Mouse (Mus musculus) myocyte (in vitro differentiated cells): ENCODE results near the gene Aatf.

Source experiments
- POLR2A ChIP-seq: IDR thresholded peaks from one replicate; pipeline ENCODE4 v1.6.1; 2011; ENCODE audit warnings: low read depth, mild to moderate bottlenecking, control low read depth, moderate library complexity; ENCODE audit not compliant: insufficient read length
- TCF3 ChIP-seq: IDR thresholded peaks from one replicate; pipeline ENCODE4 v1.6.1; 2011; ENCODE audit warnings: low read depth, control low read depth; ENCODE audit not compliant: insufficient read length

DNA sequence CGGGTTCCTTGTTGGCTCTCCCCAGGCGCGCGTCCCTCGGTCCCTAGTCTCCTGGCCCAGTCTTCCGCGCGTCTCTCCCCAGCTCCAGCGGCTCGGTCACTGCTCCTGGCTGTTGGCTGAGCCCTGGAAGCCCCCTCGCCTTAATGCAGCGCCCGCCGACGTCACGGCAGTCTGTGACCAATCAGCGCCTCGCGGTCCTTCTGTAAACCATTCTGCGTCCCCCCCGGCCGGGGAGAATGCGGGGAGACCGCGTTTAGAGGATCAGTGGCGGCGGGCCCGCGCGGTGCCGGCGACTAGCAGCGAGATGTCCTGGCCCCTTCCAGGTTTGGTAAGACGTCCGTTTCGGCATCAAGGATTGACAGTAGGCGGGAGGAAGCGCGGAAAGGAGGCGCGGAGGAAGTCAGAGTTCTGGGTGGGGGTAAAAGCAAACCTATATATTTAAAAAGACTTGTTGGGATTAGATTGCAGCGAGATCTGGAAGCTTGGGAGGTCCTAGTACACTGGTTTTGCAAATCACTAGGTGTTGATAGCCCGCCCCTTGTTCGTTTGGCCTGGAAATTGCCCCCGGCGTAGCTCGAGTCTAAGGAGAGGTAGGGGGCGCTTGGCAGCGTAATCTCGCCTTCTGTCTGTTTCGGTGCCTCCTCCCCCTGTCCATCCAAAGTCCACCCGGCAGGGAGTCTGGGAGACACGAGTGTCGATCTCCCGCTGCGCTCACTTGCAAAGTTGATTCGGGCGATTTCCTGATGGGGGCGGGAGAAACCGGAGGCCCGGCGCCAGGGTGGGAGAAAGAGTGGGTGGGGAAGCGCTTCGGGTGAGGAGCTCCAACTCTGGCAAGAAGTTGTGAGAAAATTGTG, 12.3 kb upstream of the Aatf start, which contains the start of gene Lhx1:
- TF ChIP-seq TCF3 (no peak), POLR2A (no peak)
